Mouse (Mus musculus) ES-E14 (cell line): ENCODE data around the gene BC107364. TPM values are rescaled to one million over a fixed set of nuclear protein-coding genes. Genes with fewer than 3 reads are reported as not detected.

Experiments
- DNase-seq: peaks from one replicate; pipeline ENCODE4 v3.0.0-alpha.2; 2013; ENCODE audit warnings: low read depth, low spot score
- H3K27ac ChIP-seq: 2 replicates; pipeline ENCODE4 v1.5.1; 2012; ENCODE audit warnings: low read depth, mild to moderate bottlenecking, low read length, moderate library complexity, mixed read lengths; ENCODE audit not compliant: poor library complexity, insufficient read depth, severe bottlenecking
- H3K36me3 ChIP-seq: 2 replicates; pipeline ENCODE4 v1.6.1; 2012; ENCODE audit warnings: mild to moderate bottlenecking, low read length, moderate library complexity, mixed read lengths; ENCODE audit not compliant: control insufficient read depth, poor library complexity, insufficient read depth, severe bottlenecking
- H3K4me1 ChIP-seq, 2 experiments: fragments of 150-350 bp in 1 of 2; sonication (generic) in 1 of 2; 2 replicates each; pipeline ENCODE4 v1.6.1; 2012; ENCODE audit warnings: low read length in 2 of 2, mild to moderate bottlenecking in 1 of 2, mixed read lengths in 1 of 2; ENCODE audit not compliant: control insufficient read depth in 2 of 2, insufficient read depth in 2 of 2, poor library complexity in 1 of 2
- H3K4me3 ChIP-seq, 2 experiments: fragments of 150-350 bp in 1 of 2; sonication (generic) in 1 of 2; 2 replicates each; pipeline ENCODE4 v1.5.1; 2012; ENCODE audit warnings: low read length in 2 of 2, low read depth in 1 of 2, mild to moderate bottlenecking in 1 of 2, mixed read lengths in 1 of 2; ENCODE audit not compliant: insufficient read depth in 1 of 2, poor library complexity in 1 of 2, severe bottlenecking in 1 of 2
- H3K9ac ChIP-seq: 2 replicates; pipeline ENCODE4 v1.6.1; 2012; ENCODE audit warnings: low read depth, mild to moderate bottlenecking, low read length, mixed read lengths; ENCODE audit not compliant: poor library complexity, insufficient read depth, severe bottlenecking
- H3K9me3 ChIP-seq: fragments of 150-350 bp; sonication (generic); 2 replicates; pipeline ENCODE4 v1.6.1; 2012; ENCODE audit warnings: low read depth, mild to moderate bottlenecking, low read length; ENCODE audit not compliant: control insufficient read depth, insufficient read depth
- CHD2 ChIP-seq: IDR thresholded peaks from 2 replicates; pipeline ENCODE4 v1.6.1; 2014; ENCODE audit warnings: mild to moderate bottlenecking, low read depth, low read length, inconsistent platforms
- HCFC1 ChIP-seq: IDR thresholded peaks from 2 replicates; pipeline ENCODE4 v1.6.1; 2012; ENCODE audit warnings: low read length, inconsistent platforms, borderline replicate concordance; ENCODE audit not compliant: insufficient read depth
- MAFK ChIP-seq: IDR thresholded peaks from 2 replicates; pipeline ENCODE4 v1.6.1; 2014; ENCODE audit warnings: mild to moderate bottlenecking, low read depth, low read length, inconsistent platforms; ENCODE audit not compliant: insufficient read depth
- ZC3H11A ChIP-seq: IDR thresholded peaks from 2 replicates; pipeline ENCODE4 v1.6.1; 2012; ENCODE audit warnings: low read depth, mild to moderate bottlenecking, inconsistent platforms, low read length, borderline replicate concordance
- ZNF384 ChIP-seq: IDR thresholded peaks from 2 replicates; pipeline ENCODE4 v1.6.1; 2012; ENCODE audit warnings: low read depth, low read length, inconsistent platforms
- in situ Hi-C, 2 experiments: fragments of 600-800 bp; cut with MboI; formaldehyde crosslinking; loops; one replicate each; pipeline ENCODE4 v1.15.1; 2025; ENCODE audit warnings: low sequenced_read_pairs in 2 of 2, inconsistent platforms in 1 of 2; ENCODE audit not compliant: unreplicated experiment in 2 of 2
- total RNA-seq: library from RNA; depleted of rRNA; stranded (reverse); fragments of 300-350 nt; gene quantifications from 2 replicates; pipeline ENCODE4 v1.2.3, GENCODE M21; 2012

BC107364 gene
- total RNA-seq, 1 experiment = not detected

GRCm38 (mm10) chr3:96440578-96440977 lies 11.5 kb downstream of the BC107364 start:
- in situ Hi-C loops = loop anchor here in 1 of 2 experiments (25.0 kb wide), 1 partner anchor 103 kb away; no protein-coding TSS in a partner anchor
- H3K9ac ChIP-seq = peak overlapping the region; percentile 56
- TF ChIP-seq HCFC1 = no peak
- TF ChIP-seq CHD2 = no peak
- TF ChIP-seq ZC3H11A = peak; percentile 83; the same call in 1 of the 2 replicates
- TF ChIP-seq ZNF384 = no peak
- H3K9me3 ChIP-seq = no peaks in the 10 kb centered on the region
- H3K4me1 ChIP-seq = peaks cover 4 to 13% of the 10 kb centered on the region in 2 experiments
- peak; percentile 90 for DNase-seq
- no peak overlapping the region for H3K27ac ChIP-seq
- H3K4me3 ChIP-seq = peak overlapping the region; percentile 48 to 60
- no peaks in the 10 kb centered on the region for H3K36me3 ChIP-seq

GRCm38 (mm10) chr3:96435557-96436091 lies 16.5 kb downstream of the BC107364 start:
- TF ChIP-seq ZC3H11A (no peak), ZNF384 (no peak), HCFC1 (no peak), MAFK (no peak), CHD2 (no peak)
- Histone ChIP-seq H3K4me1 (peaks cover 0 to 6% of the 10 kb centered on the region in 2 experiments; a peak in 2 of 4 replicates), H3K9me3 (no peaks in the 10 kb centered on the region), H3K9ac (peak overlapping the region; percentile 29; the same call in 1 of the 2 replicates), H3K36me3 (no peaks in the 10 kb centered on the region), H3K27ac (no peak overlapping the region), H3K4me3 (peak overlapping the region; percentile 30 to 51; a peak in 3 of 4 replicates)
- in situ Hi-C loops = loop anchor here in 1 of 2 experiments (25.0 kb wide), 1 partner anchor 98 kb away; no protein-coding TSS in a partner anchor
- no peak for DNase-seq

GRCm38 (mm10) chr3:96432207-96432606 lies 19.9 kb downstream of the BC107364 start:
- Histone ChIP-seq H3K4me3 (no peak overlapping the region), H3K9ac (no peak overlapping the region), H3K27ac (no peak overlapping the region), H3K9me3 (no peaks in the 10 kb centered on the region), H3K4me1 (peaks cover 0 to 6% of the 10 kb centered on the region in 2 experiments; a peak in 3 of 4 replicates), H3K36me3 (no peaks in the 10 kb centered on the region)
- TF ChIP-seq ZC3H11A = no peak
- no peak for TF ChIP-seq HCFC1
- no peak for TF ChIP-seq ZNF384
- TF ChIP-seq MAFK = no peak
- TF ChIP-seq CHD2 = no peak
- in situ Hi-C loops = loop anchor here (5.0 to 25.0 kb wide), 2 partner anchors 95 to 150 kb away; no protein-coding TSS in a partner anchor
- no peak for DNase-seq

- no peaks in the 10 kb centered on the region for H3K36me3 ChIP-seq
- in situ Hi-C loops = loop anchor here (5.0 to 25.0 kb wide), 2 partner anchors 92 to 147 kb away; no protein-coding TSS in a partner anchor
- TF ChIP-seq MAFK = no peak
- no peak for TF ChIP-seq ZNF384
- H3K27ac ChIP-seq = no peak overlapping the region
- no peak overlapping the region for H3K9ac ChIP-seq
- H3K4me3 ChIP-seq = no peak overlapping the region
- H3K9me3 ChIP-seq = no peaks in the 10 kb centered on the region
- peaks cover 0 to 7% of the 10 kb centered on the region in 2 experiments; a peak in 2 of 4 replicates for H3K4me1 ChIP-seq
- DNase-seq = no peak
These were observed 22.3 kb downstream of the BC107364 start for GRCm38 (mm10) chr3:96429819-96430132.
